Mouse (Mus musculus) hindbrain, embryonic 11.5 days (tissue): ENCODE results near the gene Ppp1r21. TPM values are rescaled to one million over a fixed set of nuclear protein-coding genes. Genes with fewer than 3 reads are reported as not detected.

Experiments
- ATAC-seq: fragments of 200-750 bp; cut with Nextera tagmentation; 2 replicates; pipeline ENCODE4 v1.8.0; 2017; ENCODE audit warnings: mild to moderate bottlenecking, moderate TSS enrichment, moderate library complexity; ENCODE audit not compliant: low FRiP score
- DNase-seq: peaks from one replicate; pipeline ENCODE4 v3.0.0-alpha.2; 2015; ENCODE audit warnings: low spot score
- H3K27ac ChIP-seq: fragments of 300-500 bp; sonication (generic); 2 replicates; pipeline ENCODE4 v1.5.1; 2014; ENCODE audit warnings: mild to moderate bottlenecking, low read depth, low read length
- H3K27me3 ChIP-seq: fragments of 300-500 bp; sonication (generic); 2 replicates; pipeline ENCODE4 v1.6.1; 2014; ENCODE audit warnings: mild to moderate bottlenecking, low read length, moderate library complexity, mixed read lengths; ENCODE audit not compliant: control insufficient read depth, insufficient read depth
- H3K36me3 ChIP-seq: fragments of 300-500 bp; sonication (generic); 2 replicates; pipeline ENCODE4 v1.6.1; 2014; ENCODE audit warnings: mild to moderate bottlenecking, low read length, moderate library complexity, mixed read lengths; ENCODE audit not compliant: control insufficient read depth, insufficient read depth
- H3K4me1 ChIP-seq: fragments of 300-500 bp; sonication (generic); replicated peaks from 2 replicates; pipeline ENCODE4 v1.6.1; 2014; ENCODE audit warnings: low read length, mixed read lengths; ENCODE audit not compliant: control insufficient read depth, insufficient read depth
- H3K4me2 ChIP-seq: fragments of 300-500 bp; sonication (generic); replicated peaks from 2 replicates; pipeline ENCODE4 v1.6.1; 2014; ENCODE audit warnings: mild to moderate bottlenecking, low read depth, low read length
- H3K4me3 ChIP-seq: fragments of 300-500 bp; sonication (generic); 2 replicates; pipeline ENCODE4 v1.5.1; 2014; ENCODE audit warnings: low read depth, low read length
- H3K9ac ChIP-seq: fragments of 300-500 bp; sonication (generic); 2 replicates; pipeline ENCODE4 v1.6.1; 2014; ENCODE audit warnings: low read depth, low read length
- H3K9me3 ChIP-seq: fragments of 300-500 bp; sonication (generic); 2 replicates; pipeline ENCODE4 v1.6.1; 2016; ENCODE audit warnings: low read length; ENCODE audit not compliant: control insufficient read depth
- WGBS: fragments of 180-500 bp; shearing (Covaris S2); extraction: QIAGEN DNeasy Blood & Tissue Kit; methylation state at CpG from one replicate; pipeline ENCODE4 v1.1.7; 2014; 5-methylcytosine and 5-hydroxymethylcytosine counted together
- polyA plus RNA-seq: library from polyadenylated mRNA; unstranded; fragments of >200 nt; fragmentation: Nextera tagmentation; extraction: Ambion mirVana; gene quantifications from 2 replicates; pipeline ENCODE4 v1.2.1, GENCODE M21; 2014

Gene Ppp1r21
- polyA plus RNA-seq, 1 experiment from 2014 or later: 28.6 TPM

DNA sequence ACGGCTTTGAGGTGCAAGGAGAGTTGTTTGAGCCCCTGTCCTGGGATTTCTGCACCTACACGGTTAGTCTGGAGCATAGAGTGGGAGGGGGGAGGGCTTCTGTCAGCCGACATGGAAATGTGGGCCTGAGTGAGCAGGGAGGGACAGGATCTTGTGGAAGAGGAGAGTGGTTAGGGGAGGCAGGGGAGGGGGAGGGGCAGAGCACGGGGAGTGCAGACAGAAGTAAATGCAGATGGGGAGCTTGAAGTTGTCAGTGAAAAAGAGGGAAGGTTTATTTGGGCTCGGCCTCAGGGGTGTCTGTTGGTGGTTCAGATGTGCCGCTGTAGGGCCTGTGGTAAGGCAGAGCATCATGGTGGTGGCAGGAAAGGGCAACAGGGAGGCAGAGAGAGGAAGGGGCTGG lies 22.6 kb downstream of the Ppp1r21 start:
- peak; percentile 13 for DNase-seq
- no peak overlapping the region for H3K27ac ChIP-seq
- 32% methylated on average over 6 of the region's 6 CpGs for WGBS
- H3K9ac ChIP-seq: no peak overlapping the region
- peak; percentile 38; the same call in 1 of the 2 replicates for ATAC-seq
- H3K27me3 ChIP-seq: no peaks in the 10 kb centered on the region
- no peak overlapping the region for H3K4me3 ChIP-seq
- H3K9me3 ChIP-seq: no peaks in the 10 kb centered on the region
- H3K36me3 ChIP-seq: no peaks in the 10 kb centered on the region; the same call in 1 of the 2 replicates
- H3K4me2 ChIP-seq: no peak overlapping the region
- H3K4me1 ChIP-seq: no peaks in the 10 kb centered on the region; the same call in 1 of the 2 replicates

DNA sequence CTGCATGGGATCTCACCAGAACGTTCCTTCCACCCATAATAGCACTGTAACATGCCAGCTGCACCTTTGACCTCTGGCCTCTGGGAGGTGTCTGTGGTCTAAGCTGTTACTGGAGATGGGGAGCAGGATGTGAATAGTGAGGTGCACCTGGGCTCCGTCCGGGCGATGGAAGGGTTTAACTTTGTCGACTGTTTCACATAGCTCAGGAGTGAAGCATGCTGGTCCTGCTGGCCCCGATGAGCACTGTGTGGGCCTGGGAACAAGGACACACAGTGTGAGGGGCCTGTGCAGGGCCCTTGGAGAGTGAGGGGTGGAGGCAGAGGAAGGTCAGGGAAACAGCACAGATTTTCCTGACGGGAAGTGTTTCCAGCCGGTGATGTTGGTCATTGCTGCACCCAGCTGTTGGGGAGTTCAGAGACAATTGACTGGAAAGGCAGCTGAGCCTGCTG lies 23.1 kb downstream of the Ppp1r21 start:
- 42% methylated on average over 8 of the region's 8 CpGs for WGBS
- Histone ChIP-seq H3K4me2 (no peak overlapping the region), H3K36me3 (no peaks in the 10 kb centered on the region), H3K27me3 (no peaks in the 10 kb centered on the region), H3K4me3 (no peak overlapping the region), H3K9me3 (no peaks in the 10 kb centered on the region), H3K4me1 (no peaks in the 10 kb centered on the region; the same call in 1 of the 2 replicates), H3K9ac (0 out of 2 replicates have a peak overlapping the region, but pooled peaks have one; percentile 4), H3K27ac (no peak overlapping the region)
- DNase-seq (peak; percentile 14), ATAC-seq (peak; percentile 34; the same call in 1 of the 2 replicates)

DNA sequence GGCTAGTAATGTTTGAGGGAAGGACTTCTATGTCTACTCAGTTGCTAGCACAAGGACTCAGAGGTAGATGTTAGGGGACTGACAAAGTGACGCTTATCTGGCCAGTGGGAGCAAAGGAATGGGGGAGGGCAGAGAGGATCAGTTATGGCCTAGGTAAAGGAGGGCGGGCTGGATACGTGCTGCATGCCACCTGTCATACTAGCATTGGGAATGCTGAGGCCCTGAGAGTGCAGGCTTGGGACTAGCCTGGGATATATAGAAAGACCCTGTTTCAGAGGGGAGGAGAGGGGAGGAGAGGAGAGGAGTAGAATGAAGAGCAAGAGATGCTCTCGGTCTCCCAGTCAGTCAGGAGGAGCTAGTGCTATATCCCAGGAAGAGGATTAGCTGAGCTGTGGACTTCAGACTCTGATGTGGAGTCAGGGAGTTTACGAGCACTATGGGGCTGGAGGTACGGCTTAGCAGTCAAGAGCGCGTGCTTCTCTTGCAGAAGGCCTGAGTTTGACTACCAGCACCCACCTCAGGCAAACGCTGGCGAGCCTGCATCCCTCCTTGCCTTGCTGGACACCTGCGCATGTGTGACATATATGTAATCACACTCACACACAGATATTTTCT lies 23.7 kb downstream of the Ppp1r21 start:
- H3K27ac ChIP-seq: no peak overlapping the region
- H3K4me1 ChIP-seq: no peaks in the 10 kb centered on the region; the same call in 1 of the 2 replicates
- ATAC-seq: no peak
- no peak for DNase-seq
- no peaks in the 10 kb centered on the region for H3K9me3 ChIP-seq
- H3K4me2 ChIP-seq: no peak overlapping the region
- no peak overlapping the region for H3K4me3 ChIP-seq
- no peak overlapping the region for H3K9ac ChIP-seq
- H3K27me3 ChIP-seq: no peaks in the 10 kb centered on the region
- 93% methylated on average over 11 of the region's 11 CpGs for WGBS
- H3K36me3 ChIP-seq: no peaks in the 10 kb centered on the region

DNA sequence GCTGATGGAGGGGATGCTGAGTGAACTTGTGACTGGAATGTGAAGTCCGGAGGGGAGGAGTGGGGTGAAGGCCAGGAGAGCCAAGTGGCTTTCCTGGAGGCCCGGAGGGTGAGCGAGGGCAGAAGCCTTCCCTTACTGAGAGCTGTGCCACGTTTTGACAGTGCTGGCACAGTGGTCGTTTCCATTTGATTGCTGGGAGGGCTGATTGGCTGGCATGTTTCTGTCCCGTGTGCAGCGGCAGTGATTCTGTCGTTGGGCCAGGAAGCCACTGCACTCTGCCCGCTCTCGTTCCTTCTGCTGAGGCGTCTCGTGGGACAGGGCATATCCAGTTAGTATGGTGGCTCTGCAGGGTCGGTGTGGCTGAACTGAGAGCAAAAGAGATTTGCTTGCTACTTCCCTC lies 26.3 kb downstream of the Ppp1r21 start:
- H3K36me3 ChIP-seq: no peaks in the 10 kb centered on the region
- WGBS: 89% methylated on average over 13 of the region's 13 CpGs
- no peak overlapping the region for H3K4me2 ChIP-seq
- DNase-seq (no peak), ATAC-seq (no peak)
- H3K9ac ChIP-seq: no peak overlapping the region
- no peak overlapping the region for H3K4me3 ChIP-seq
- H3K4me1 ChIP-seq: no peaks in the 10 kb centered on the region; the same call in 1 of the 2 replicates
- no peak overlapping the region for H3K27ac ChIP-seq
- no peaks in the 10 kb centered on the region for H3K27me3 ChIP-seq
- no peaks in the 10 kb centered on the region for H3K9me3 ChIP-seq

DNA sequence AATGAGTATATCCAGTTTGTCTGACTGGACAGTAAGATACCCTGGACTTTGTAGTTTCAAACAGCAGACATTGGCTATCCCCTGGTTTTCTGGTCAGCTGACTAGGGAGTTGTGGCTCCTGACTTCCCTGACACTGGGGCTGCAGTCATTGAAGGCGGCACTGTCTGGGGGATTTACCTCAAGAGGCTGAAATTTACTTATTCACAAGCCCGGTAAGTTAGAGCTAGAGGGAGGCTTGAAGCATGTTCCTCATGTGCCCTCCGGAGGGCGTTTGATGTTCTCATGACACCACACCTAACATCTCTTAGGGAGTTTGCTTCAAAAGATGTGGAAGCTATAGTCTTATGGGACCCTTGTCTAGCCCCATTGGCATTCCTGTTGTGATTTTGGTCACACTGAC lies 26.8 kb downstream of the Ppp1r21 start:
- Histone ChIP-seq H3K4me3 (no peak overlapping the region), H3K27ac (no peak overlapping the region), H3K36me3 (no peaks in the 10 kb centered on the region), H3K4me2 (no peak overlapping the region), H3K9me3 (no peaks in the 10 kb centered on the region), H3K9ac (no peak overlapping the region), H3K4me1 (no peaks in the 10 kb centered on the region; the same call in 1 of the 2 replicates), H3K27me3 (no peaks in the 10 kb centered on the region)
- DNase-seq (no peak), ATAC-seq (no peak)
- WGBS: 84% methylated on average over 4 of the region's 4 CpGs

DNA sequence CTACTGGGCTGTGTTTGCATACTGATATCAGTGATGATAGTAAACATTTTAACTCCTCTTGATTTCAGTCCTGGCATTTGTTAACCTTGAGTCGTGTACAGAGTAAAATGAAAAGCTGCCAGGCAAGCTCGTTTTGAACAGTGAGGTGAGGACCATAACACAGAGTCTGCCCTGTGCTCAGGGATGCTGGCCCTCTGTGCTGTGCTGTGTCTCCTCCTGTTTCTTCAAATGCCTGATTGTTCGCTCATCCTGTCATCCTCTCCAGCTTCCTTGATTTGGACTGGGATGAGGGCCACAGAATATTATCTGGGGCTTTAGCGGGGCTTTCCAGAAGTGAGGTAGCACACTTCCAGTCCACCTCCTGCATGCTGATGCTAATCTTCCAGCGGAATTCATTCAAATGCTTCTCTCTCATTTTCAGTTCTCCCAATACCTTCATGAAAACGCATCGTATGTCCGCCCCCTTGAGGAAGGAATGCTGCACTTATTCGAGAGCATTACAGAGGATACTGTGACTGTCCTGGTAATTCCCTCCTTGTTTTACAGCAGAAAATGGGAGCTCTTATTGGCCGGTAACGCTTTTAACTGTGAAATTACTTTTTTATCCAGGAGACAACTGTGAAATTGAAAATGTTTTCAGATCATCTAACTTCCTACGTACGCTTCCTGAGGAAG lies 28.4 kb downstream of the Ppp1r21 start:
- Histone ChIP-seq H3K27me3 (no peaks in the 10 kb centered on the region), H3K4me3 (no peak overlapping the region), H3K9ac (no peak overlapping the region), H3K27ac (no peak overlapping the region), H3K4me1 (no peaks in the 10 kb centered on the region), H3K4me2 (no peak overlapping the region), H3K36me3 (0 out of 2 replicates have a peak, but pooled peaks cover 2% of the 10 kb centered on the region), H3K9me3 (no peaks in the 10 kb centered on the region)
- peak; percentile 81 for ATAC-seq
- 39% methylated on average over 13 of the region's 13 CpGs for WGBS
- peak; percentile 84 for DNase-seq

DNA sequence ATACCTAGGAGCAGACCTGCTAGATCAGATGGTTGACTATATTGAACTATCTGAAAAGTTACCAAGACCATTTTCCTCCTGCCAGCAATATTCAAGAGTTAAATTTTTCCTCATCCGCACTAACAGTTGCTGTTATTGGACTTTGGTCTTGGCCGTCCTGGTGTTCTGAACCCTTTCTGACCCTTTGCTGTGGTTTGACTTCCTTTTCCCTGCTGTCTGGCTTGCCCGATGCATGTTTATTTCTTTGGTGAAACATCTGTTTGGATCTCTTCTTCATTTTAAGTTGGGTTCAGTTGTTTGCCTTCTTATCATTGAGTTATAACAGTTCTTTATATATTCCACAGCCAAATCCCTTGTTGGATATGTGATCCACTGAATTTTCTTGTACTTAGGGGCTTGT lies 33.7 kb downstream of the Ppp1r21 start:
- Histone ChIP-seq H3K9ac (no peak overlapping the region), H3K27ac (no peak overlapping the region), H3K36me3 (0 out of 2 replicates have a peak, but pooled peaks cover 2% of the 10 kb centered on the region), H3K4me3 (no peak overlapping the region), H3K9me3 (no peaks in the 10 kb centered on the region), H3K4me1 (no peaks in the 10 kb centered on the region), H3K27me3 (no peaks in the 10 kb centered on the region), H3K4me2 (no peak overlapping the region)
- no peak for DNase-seq
- 85% methylated on average over 3 of the region's 3 CpGs for WGBS
- no peak for ATAC-seq

DNA sequence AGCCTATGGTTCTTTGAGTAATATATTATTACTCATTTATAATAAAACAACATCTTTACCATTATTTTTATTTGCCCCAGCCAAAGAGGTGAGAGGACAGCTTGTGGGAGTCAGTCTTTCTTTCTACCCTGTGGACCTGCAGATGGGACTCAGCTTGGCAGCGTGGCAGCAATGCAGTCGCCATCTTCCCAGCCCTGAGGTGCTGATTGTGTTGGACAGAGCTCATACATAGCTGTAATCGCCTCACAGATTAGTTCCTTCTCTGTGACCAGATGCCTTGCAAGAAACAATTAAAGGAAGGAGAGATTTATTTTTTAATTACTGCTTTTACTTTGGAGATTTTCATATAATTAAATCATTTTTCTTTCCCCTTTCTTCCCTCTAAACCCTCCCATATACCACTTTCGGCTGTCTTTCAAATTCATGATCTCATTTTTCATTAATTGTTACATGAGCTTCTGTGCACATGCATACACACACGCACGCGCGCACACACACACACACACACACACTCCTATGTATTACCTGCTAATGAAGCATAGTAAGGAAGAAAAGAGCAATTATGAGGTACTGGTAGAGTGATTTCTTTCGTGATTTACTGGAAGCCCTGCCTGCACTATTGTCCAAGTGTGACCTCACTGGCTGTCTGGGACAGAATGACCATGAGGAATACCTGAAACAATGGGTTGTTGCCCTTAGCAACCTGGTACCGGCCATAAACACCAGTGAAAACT lies 40.1 kb downstream of the Ppp1r21 start:
- H3K9me3 ChIP-seq: no peaks in the 10 kb centered on the region
- no peaks in the 10 kb centered on the region for H3K4me1 ChIP-seq
- DNase-seq (no peak), ATAC-seq (0 out of 2 replicates have a peak, but pooled peaks have one; percentile 45)
- no peaks in the 10 kb centered on the region for H3K36me3 ChIP-seq
- WGBS: 78% methylated on average over 10 of the region's 10 CpGs
- H3K9ac ChIP-seq: no peak overlapping the region
- H3K4me2 ChIP-seq: no peak overlapping the region
- H3K27me3 ChIP-seq: no peaks in the 10 kb centered on the region
- H3K27ac ChIP-seq: no peak overlapping the region; the same call in 1 of the 2 replicates
- H3K4me3 ChIP-seq: no peak overlapping the region
